Mouse (Mus musculus) intestine, postnatal 0 days (tissue): ENCODE measurements around the gene Brd2. TPM values are rescaled to one million over a fixed set of nuclear protein-coding genes. Genes with fewer than 3 reads are reported as not detected.
"Not testable (repeated sequence)": the region's sequence is repeated elsewhere in the genome, so short reads cannot be mapped to it uniquely, and the experiment has no call there.

Experiments used
- ATAC-seq: fragments of 200-750 bp; cut with Nextera tagmentation; 2 replicates; pipeline ENCODE4 v1.8.0; 2017; ENCODE audit warnings: mild to moderate bottlenecking, moderate TSS enrichment, moderate library complexity
- H3K27ac ChIP-seq: fragments of 300-500 bp; sonication (generic); 2 replicates; pipeline ENCODE4 v1.5.1; 2014; ENCODE audit warnings: mild to moderate bottlenecking, low read depth, low read length, moderate library complexity
- H3K27me3 ChIP-seq: fragments of 300-500 bp; sonication (generic); replicated peaks from 2 replicates; pipeline ENCODE4 v1.6.1; 2014; ENCODE audit warnings: low read length, mixed read lengths; ENCODE audit not compliant: control insufficient read depth, insufficient read depth
- H3K36me3 ChIP-seq: fragments of 300-500 bp; sonication (generic); 2 replicates; pipeline ENCODE4 v1.6.1; 2014; ENCODE audit warnings: mild to moderate bottlenecking, moderate library complexity; ENCODE audit not compliant: control insufficient read depth, insufficient read depth
- H3K4me1 ChIP-seq: fragments of 300-500 bp; sonication (generic); replicated peaks from 2 replicates; pipeline ENCODE4 v1.6.1; 2014; ENCODE audit warnings: antibody characterized with exemption, low read length, mixed read lengths; ENCODE audit not compliant: control insufficient read depth, insufficient read depth
- H3K4me2 ChIP-seq: fragments of 300-500 bp; sonication (generic); replicated peaks from 2 replicates; pipeline ENCODE4 v1.6.1; 2014; ENCODE audit warnings: low read depth, mild to moderate bottlenecking, moderate library complexity
- H3K4me3 ChIP-seq: fragments of 300-500 bp; sonication (generic); 2 replicates; pipeline ENCODE4 v1.5.1; 2014; ENCODE audit warnings: low read depth, low read length
- H3K9ac ChIP-seq: fragments of 300-500 bp; sonication (generic); 2 replicates; pipeline ENCODE4 v1.6.1; 2014; ENCODE audit warnings: mild to moderate bottlenecking, low read depth, low read length
- H3K9me3 ChIP-seq: fragments of 300-500 bp; sonication (generic); 2 replicates; pipeline ENCODE4 v1.6.1; 2016; ENCODE audit warnings: mixed run types; ENCODE audit not compliant: control insufficient read depth
- CTCF ChIP-seq: sonication (generic); IDR thresholded peaks from 2 replicates; pipeline ENCODE4 v1.5.1; 2016; ENCODE audit warnings: low read depth, mild to moderate bottlenecking, control low read depth, antibody characterized with exemption, moderate library complexity
- WGBS: fragments of 180-500 bp; shearing (Covaris S2); extraction: QIAGEN DNeasy Blood & Tissue Kit; methylation state at CpG from one replicate; pipeline ENCODE4 v1.1.7; 2014; 5-methylcytosine and 5-hydroxymethylcytosine counted together
- polyA plus RNA-seq: library from polyadenylated mRNA; unstranded; fragments of >200 nt; fragmentation: Nextera tagmentation; extraction: Ambion mirVana; gene quantifications from 2 replicates; pipeline ENCODE4 v1.2.1, GENCODE M21; 2015

The Brd2 gene
- polyA plus RNA-seq, 1 experiment from 2014 or later = 51.8 TPM

GRCm38 (mm10) chr17:34164202-34164895 is 41.9 kb upstream of the Brd2 start:
- Histone ChIP-seq H3K4me2 (no peak overlapping the region), H3K9me3 (no peaks in the 10 kb centered on the region), H3K9ac (no peak overlapping the region), H3K4me3 (no peak overlapping the region), H3K27ac (no peak overlapping the region), H3K27me3 (peaks cover 3% of the 10 kb centered on the region; the same call in 1 of the 2 replicates), H3K4me1 (no peaks in the 10 kb centered on the region), H3K36me3 (no peaks in the 10 kb centered on the region)
- 41% methylated on average over 9 of the region's 9 CpGs for WGBS
- ATAC-seq = no peak
- TF ChIP-seq CTCF = peak; percentile 59

GRCm38 (mm10) chr17:34155534-34155933 is 33.1 kb upstream of the Brd2 start:
- H3K4me1 ChIP-seq = no peaks in the 10 kb centered on the region
- no peak overlapping the region for H3K9ac ChIP-seq
- no peak overlapping the region for H3K27ac ChIP-seq
- TF ChIP-seq CTCF = no peak
- 52% methylated on average over 5 of the region's 5 CpGs for WGBS
- no peaks in the 10 kb centered on the region for H3K36me3 ChIP-seq
- no peaks in the 10 kb centered on the region for H3K9me3 ChIP-seq
- no peak overlapping the region for H3K4me3 ChIP-seq
- no peaks in the 10 kb centered on the region for H3K27me3 ChIP-seq
- H3K4me2 ChIP-seq = no peak overlapping the region
- no peak for ATAC-seq

- Histone ChIP-seq H3K4me2 (0 out of 2 replicates have a peak within 1 kb of the TSS, but pooled peaks have one; percentile 24), H3K4me1 (no peaks in the 10 kb centered on the region), H3K27me3 (no peaks in the 10 kb centered on the region), H3K27ac (no peak within 1 kb of the TSS), H3K9ac (no peak within 1 kb of the TSS), H3K9me3 (no peaks in the 10 kb centered on the region), H3K4me3 (no peak within 1 kb of the TSS), H3K36me3 (no peaks in the 10 kb centered on the region)
- 50% methylated on average over 4 of the region's 4 CpGs for WGBS
- peak; percentile 65; the same call in 1 of the 2 replicates for ATAC-seq
- TF ChIP-seq CTCF = no peak
Measured at GRCm38 (mm10) chr17:34152923-34153322, 30.5 kb upstream of the Brd2 start, which contains the start of gene H2-DMb1. TSS of gene H2-DMb1 (plus strand) at chr17:34153072.

GRCm38 (mm10) chr17:34144960-34145371 is 22.5 kb upstream of the Brd2 start:
- no peaks in the 10 kb centered on the region for H3K9me3 ChIP-seq
- ATAC-seq = no peak

GRCm38 (mm10) chr17:34144221-34144620 is 21.8 kb upstream of the Brd2 start:
- not testable (repeated sequence) for H3K4me3 ChIP-seq, H3K4me2 ChIP-seq, H3K4me1 ChIP-seq, H3K9me3 ChIP-seq, H3K36me3 ChIP-seq, H3K9ac ChIP-seq, ATAC-seq, H3K27ac ChIP-seq
- WGBS = 88% methylated on average over 4 of the region's 4 CpGs
- peaks cover 16% of the 10 kb centered on the region; the same call in 1 of the 2 replicates for H3K27me3 ChIP-seq

More at GRCm38 (mm10) chr17:34144960-34145371, 22.5 kb upstream of the Brd2 start:
- Histone ChIP-seq H3K4me1 (no peaks in the 10 kb centered on the region), H3K27me3 (peaks cover 13% of the 10 kb centered on the region; the same call in 1 of the 2 replicates), H3K4me2 (no peak overlapping the region), H3K4me3 (no peak overlapping the region), H3K27ac (no peak overlapping the region), H3K36me3 (no peaks in the 10 kb centered on the region), H3K9ac (no peak overlapping the region)
- WGBS = 69% methylated on average over 3 of the region's 3 CpGs
- TF ChIP-seq CTCF = no peak

- Histone ChIP-seq H3K9ac (no peak overlapping the region), H3K27ac (no peak overlapping the region), H3K27me3 (peaks cover 23% of the 10 kb centered on the region; the same call in 1 of the 2 replicates), H3K4me2 (no peak overlapping the region), H3K4me1 (0 out of 2 replicates have a peak, but pooled peaks cover 2% of the 10 kb centered on the region), H3K9me3 (no peaks in the 10 kb centered on the region), H3K4me3 (no peak overlapping the region), H3K36me3 (no peaks in the 10 kb centered on the region)
- TF ChIP-seq CTCF = no peak
- WGBS = 60% methylated on average over 5 of the region's 5 CpGs
- no peak for ATAC-seq
Measured at GRCm38 (mm10) chr17:34143461-34143860, 21.0 kb upstream of the Brd2 start.
